Mouse (Mus musculus) left cerebral cortex, postnatal 4 days (tissue): ENCODE measurements around the gene Nr1h2. TPM values are rescaled to one million over a fixed set of nuclear protein-coding genes. Genes with fewer than 3 reads are reported as not detected.

Source experiments
- DNase-seq: peaks from one replicate; pipeline ENCODE4 v3.0.0-alpha.2; 2022
- intact Hi-C: fragments of 180-260 bp; cut with DNase I; formaldehyde crosslinking; loops from one replicate; pipeline ENCODE4 v1.15.1; 2025
- total RNA-seq, 2 experiments: library from RNA; stranded (reverse); gene quantifications; 2 replicates each; pipeline ENCODE4 v1.2.3; 2021

Gene Nr1h2
- total RNA-seq, result 10 to 100 TPM; 44.4 to 55.0 TPM

DNA sequence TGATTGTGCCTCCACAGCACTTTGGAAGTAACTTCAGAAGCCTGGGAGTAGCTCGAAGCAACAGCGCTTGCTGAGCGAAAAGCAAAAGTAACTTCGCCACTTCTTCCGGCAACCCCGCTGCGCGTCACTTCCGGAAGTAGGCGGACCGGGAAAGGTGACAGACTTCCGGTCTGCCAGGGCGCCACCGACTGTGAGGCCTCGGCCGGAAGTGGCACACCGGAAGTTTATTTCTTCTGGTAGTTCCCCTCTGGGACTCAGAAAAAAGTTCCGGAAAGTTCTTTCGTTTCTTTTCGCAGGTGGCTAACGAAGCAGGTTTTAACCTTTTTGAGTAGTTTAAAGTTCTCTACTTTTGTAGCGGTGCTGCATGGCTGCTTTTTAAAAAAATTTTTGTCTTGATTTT lies at the start of gene Nr1h2:
Gene Nr1h2 (minus strand): TSS at position 126 of the 400 bp plus-strand sequence.
- intact Hi-C loops, result no loop called here
- DNase-seq, result peak; percentile 97

DNA sequence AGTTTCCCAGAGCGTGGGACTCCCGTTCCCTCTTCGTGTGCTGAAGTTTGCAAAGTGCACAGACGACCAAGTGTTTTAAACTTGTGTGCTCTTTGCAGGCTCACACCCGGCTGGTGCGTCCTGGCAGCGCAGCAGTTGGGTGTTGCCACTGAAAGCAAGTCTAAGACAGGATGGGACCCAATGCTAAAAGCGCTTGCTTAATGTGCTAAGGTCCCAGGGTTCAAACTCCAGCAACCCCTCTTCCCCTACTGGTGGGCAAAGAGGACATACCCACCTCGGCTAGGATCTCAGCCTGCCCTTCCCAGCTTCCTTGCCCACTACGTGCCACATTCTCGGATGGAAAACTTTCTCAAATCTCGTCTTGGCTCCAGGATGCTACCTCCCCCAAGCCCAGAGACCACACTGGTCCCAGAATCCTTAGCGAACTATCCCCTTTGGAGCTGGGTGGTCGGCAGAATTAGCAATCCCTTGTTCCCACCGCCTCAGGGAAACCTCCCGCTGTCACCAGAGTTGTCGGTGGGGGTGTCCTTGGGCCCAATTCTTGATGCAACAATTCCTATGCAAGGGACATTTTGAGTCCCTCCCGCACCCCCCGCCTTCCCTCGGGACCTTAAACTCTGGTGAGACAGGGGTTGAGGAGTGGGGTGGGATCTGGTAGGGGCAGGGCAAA lies 49.6 kb upstream of the Nr1h2 start:
- DNase-seq, result no peak
- intact Hi-C loops, result no loop called here

DNA sequence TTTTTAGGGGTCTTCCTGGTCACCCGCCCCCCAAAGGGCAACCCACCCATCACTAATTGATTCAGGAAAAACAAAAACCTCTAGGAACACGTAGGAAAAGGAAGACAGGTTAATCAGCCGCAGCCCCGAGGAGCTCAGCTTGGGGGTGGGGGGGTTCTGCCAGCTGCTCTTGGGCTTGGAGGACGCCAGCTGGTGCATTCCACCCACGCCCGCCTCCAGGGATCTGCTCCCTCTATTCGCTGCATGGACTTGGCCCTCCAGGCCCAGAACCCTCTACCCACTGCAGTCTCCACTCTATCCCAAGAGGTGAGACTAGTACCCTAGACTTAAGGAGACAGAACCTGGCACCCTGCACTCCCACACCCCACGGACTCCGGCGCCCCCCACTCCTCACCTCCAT lies 48.7 kb upstream of the Nr1h2 start:
- intact Hi-C loops, result no loop called here
- peak; percentile 86 for DNase-seq

DNA sequence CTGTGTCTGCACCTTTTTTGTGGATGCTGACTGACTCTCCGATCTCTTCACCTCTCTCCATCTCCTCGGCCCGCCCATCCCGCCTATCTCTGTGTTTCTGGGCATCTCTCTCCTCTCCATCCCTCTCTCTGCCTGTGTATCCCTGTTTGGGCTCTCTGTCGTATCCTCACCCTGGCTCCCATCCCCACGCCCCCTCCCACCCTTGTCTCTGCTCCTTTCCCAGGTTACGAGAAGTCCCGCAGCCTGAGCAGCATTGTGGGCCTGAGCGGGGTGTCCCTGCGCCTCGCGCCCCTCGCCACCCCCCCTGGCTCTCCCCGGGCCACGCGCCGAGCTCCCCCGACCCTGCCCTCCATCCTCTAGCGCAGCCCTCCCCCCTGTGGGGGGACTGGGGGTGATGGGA lies 47.9 kb upstream of the Nr1h2 start:
- intact Hi-C loops, result no loop called here
- no peak for DNase-seq

DNA sequence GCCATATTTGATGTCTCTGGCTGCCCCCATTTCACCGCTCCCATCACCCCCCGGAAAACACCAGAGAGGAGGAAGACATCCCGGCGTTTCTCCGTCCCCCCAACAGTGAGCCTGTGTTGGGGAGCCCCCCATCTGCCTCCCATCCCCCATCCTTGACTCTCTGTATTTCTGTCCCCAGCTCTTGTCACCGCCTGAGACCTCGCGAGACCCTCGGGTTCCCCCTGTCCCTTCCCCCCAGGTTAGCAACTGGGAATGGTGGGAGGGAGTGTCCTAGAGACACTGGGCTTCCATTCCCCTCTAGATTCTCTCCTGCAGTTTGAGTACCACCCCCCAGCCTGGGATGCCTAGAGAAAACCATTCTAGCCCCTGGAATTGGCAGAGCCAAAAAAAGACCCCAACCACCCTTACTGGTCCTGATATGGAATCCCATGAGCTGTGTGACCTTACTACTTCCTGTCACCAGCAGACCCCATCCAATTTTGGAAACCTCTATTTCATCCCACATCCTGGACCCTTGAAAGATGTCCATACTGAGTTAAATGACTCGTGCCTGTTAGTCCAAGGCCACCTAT lies 47.0 kb upstream of the Nr1h2 start:
- DNase-seq, result no peak
- intact Hi-C loops, result no loop called here

DNA sequence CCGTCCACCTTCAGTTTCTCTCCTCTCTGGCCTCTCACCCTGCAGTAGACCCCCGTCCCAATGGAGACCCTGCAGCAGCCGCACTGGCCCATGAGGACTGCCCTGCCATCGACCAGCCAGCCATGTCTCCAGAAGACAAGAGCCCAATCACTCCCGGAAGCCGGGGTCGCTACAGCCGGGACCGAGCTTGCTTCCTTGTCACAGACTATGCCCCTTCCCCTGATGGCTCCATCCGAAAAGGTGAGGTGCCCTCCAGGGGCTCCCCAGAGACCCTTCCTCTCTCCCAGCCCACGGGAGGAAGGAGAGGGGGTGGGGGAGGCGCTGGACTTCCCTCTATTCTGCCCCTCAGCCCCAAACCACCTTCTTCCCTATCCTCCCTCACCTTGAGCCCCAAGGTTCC lies 44.6 kb upstream of the Nr1h2 start:
- intact Hi-C loops, result no loop called here
- DNase-seq, result no peak

DNA sequence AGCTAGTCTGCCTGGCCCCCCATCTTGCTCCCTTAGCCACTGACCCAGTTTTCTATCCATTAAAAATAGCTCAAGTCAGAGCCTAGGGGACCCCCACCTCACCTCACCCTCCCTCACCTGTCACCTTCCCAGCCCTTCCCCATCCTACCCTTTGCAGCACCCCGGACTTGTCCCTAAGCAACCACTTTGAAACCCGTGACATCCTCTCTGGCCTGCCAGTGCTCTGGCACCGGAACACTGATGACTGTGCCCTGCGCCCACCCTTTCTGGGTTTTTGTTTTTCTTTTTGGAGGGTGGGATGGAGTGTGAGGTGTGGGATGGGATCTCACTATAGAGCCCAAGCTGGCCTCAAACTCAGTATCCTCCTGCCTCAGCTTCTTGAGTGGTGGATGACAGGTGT lies 43.9 kb upstream of the Nr1h2 start:
- intact Hi-C loops, result no loop called here
- DNase-seq, result no peak

DNA sequence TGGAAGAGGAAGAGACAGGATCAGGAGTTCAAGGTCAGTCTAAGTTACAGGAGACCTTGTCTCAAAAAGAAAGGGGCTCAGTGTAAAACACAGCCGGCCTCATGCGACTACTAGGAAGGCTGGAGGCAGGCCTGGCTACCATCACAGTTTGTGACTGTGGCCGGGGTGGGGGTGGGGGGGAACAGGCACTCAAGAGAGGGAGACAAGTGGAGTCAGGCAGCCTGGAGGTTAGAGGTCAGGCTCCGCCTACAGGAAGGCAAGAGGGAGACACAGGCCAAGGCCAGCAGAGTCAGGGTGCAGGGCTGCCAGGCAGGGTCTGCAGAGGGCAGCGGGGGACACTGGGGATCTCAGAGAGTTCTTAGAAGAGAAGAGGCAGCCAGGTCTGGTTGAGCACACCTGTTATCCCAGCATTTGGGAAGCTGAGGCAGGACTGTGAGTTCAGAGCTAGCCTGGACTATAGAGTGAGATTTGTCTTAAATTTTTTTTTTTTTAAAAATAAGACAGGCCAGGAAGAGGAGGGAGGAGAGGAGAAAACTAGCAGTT lies 43.3 kb upstream of the Nr1h2 start:
- no peak for DNase-seq
- intact Hi-C loops, result no loop called here

DNA sequence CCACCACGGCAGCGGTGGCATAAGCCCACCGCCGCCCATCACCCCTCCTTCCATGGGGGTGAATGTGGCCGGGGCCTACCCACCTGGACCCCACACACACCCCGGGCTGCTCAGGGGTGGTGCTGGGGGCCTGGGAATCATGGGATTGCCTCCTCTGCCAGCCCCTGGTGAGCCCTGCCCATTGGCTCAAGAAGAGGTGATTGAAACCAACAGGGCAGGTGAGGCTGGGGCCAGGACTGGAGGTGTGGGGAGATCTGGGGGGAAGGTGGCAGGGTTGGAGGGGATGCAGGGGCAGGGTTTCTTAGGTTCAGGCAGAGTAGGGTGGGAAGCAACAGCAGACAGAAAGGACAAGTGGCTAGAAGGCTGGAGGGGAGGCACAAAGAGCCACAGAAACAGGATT lies 42.3 kb upstream of the Nr1h2 start:
- intact Hi-C loops, result no loop called here
- DNase-seq, result no peak

DNA sequence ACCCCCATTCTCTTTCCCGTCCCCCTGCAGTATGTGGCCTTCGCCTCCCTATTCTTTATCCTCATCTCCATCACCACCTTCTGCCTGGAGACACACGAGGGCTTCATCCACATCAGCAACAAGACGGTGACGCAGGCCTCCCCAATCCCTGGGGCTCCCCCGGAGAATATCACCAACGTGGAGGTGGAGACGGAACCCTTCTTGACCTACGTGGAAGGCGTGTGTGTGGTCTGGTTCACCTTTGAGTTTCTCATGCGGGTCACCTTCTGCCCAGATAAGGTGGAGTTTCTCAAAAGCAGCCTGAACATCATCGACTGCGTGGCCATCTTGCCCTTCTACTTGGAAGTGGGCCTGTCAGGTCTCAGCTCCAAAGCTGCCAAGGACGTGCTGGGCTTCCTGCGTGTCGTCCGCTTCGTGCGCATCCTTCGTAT lies 41.4 kb upstream of the Nr1h2 start:
- no peak for DNase-seq
- intact Hi-C loops, result no loop called here

DNA sequence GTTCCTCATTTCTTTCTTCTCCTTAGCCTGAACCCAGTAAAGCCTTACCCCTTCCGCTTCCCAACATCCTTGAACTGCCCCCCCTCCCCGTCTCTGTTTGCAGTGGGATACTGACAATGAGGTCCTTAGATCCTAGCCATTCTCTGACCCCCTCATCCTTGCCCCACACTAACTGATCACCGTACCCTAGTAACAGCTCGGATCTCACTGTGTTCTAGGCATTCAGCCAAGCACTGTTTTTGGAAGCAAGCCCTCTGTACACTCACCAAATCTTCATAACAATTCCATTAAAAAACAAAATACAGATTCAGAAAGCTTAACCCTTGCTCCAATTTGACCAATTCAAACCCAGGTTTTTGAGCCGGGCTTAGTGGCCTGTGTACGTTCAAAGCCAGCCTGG lies 40.5 kb upstream of the Nr1h2 start:
- intact Hi-C loops, result no loop called here
- peak; percentile 75 for DNase-seq

DNA sequence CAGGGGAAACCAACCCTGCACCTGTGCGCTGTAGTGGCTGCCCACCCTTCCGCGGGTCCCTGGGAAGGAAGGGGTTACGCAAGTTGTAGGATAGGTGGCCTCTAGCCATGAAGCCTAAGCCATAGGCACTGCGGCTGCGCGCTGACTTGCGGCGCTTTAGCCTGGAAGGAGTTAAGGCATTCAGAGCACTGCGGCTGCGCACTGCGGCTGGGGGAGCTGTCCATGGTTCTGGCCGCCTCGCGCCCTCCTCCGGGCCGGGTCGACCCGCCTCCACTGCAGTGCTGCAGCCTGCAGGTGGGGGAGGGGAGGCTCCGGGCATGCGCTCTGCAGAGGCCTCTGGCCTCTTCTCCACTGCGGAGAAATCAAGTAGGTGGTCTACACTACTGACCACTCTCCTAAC lies 40.0 kb upstream of the Nr1h2 start:
- peak; percentile 98 for DNase-seq
- intact Hi-C loops, result no loop called here

DNA sequence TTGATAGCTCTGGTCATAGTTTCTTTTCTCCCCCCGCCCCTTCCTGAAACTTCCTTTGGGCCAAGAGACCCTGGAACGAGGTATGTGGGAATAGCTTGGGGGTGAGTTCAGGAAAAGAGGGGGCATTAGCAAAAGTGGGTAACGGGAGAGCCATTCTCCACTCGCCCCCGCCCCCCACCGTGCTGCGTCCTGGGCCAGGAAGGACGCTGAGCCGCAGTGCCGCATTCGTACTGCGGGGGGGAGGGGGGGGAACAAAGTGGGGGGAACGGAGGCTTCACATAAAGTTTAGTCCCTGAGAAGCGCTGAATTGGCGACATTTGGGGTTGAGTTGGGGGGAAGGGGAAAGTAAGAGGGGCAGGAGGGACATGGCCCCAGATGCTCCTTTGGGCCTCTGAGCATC lies 39.3 kb upstream of the Nr1h2 start:
- intact Hi-C loops, result no loop called here
- DNase-seq, result no peak

DNA sequence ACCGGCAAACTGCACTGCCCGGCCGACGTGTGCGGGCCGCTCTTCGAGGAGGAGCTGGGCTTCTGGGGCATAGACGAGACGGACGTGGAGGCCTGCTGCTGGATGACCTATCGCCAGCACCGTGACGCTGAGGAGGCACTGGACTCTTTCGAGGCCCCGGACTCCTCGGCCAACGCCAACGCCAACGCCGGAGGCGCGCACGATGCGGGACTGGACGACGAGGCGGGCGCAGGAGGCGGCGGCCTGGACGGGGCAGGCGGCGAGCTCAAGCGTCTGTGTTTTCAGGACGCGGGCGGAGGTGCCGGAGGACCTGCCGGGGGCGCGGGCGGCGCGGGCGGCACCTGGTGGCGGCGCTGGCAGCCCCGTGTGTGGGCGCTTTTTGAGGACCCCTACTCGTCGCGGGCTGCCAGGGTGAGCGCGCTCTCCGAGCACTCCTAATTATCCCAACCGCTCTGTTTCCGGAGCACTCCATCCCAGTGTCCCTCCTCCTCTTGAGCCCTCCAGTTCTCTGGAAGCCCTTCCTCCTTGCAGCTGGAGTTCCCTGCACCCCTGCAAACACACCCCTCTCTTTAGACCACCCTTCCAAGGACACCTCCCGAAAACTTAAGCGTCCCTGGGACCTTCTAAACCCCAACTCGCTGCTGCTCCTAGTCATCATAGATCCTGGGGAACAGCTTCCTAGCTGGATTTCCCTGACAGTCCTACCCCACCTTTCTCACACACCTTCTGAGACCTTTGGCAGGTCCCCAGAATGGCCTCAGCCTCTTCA lies 37.8 kb upstream of the Nr1h2 start:
- intact Hi-C loops, result no loop called here
- no peak for DNase-seq

DNA sequence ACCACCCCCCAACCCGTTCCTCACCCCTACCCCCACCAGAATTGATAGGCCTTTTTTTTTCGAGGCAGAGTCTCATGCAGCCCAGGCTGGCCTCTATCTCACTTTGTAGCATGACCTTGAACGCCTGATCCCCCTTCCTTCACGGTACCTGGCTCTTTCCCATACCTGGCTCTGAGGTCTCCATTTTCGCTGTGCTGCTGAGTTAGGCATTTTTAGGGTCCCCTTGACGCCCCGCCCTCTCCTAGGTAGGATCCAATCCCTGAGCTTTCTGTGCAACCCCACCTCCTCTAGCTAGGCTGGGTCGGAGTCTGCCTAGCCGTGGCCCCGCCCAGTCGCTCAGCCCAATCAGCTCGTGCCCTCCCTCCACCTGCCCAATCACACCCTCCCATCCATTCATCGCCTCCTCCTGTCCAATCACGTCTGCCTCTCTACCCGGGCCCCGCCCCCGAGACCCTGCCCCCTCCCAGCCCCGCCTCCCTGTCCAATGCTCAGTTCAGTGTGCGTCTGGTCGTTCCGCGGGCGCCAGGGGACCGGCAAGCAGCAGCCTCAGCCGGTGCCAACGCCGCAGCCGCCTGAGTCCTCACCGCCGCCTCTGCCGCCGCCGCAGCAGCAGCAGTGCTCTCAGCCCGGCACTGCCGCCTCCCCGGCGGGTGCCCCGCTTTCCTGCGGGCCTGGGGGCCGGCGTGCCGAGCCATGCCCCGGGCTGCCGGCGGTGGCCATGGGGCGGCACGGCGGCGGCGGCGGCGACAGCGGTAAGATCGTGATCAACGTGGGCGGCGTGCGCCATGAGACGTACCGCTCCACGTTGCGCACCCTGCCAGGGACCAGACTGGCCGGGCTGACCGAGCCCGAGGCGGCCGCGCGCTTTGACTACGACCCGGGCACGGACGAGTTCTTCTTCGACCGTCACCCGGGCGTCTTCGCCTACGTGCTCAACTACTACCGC lies 36.9 kb upstream of the Nr1h2 start, which contains the start of gene Kcnc3:
Gene Kcnc3 (plus strand): TSS at position 263 of the 946 bp plus-strand sequence.
- intact Hi-C loops, result no loop called here
- peak; percentile 97 for DNase-seq

DNA sequence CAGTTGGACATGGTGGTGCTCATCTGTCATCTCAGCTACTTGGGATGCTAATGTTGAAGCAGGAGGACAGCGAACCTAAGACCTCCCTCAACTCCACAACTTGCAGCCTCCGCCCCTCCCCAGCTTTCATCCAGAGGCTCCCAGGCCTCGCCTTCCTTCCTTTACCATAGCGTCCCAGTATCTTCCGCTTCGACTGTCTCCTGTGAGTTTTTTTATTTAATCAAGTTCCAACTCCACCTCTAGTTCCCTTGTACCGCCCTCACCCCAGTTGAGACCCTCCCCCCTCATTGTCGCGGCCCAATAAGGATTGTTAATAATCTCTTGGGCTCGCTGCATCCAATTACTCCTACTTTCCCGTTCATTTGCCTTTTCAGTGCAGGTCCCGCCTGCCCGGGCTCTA lies 36.2 kb upstream of the Nr1h2 start:
- peak; percentile 42 for DNase-seq
- intact Hi-C loops, result no loop called here

DNA sequence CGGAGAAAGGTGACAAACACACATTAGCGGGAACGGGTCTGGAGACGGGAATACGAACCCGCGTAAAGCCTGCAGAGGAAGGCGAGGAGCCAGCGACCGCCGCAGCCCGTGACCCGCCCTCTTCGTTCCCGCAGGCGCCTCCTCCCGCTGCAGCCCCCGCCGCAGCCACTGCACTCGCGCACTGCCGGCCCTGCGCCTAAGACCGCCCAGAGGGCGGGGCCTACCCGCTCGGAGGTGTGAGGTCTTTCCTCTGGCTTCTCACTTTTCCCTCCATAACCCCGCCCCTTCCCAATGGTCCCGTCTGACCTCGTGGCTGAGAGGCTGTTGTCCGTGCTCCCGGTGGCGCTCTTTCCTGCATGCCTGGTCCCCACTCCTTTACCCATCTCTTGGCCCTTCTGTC lies 35.4 kb upstream of the Nr1h2 start:
- DNase-seq, result peak; percentile 88
- intact Hi-C loops, result no loop called here

DNA sequence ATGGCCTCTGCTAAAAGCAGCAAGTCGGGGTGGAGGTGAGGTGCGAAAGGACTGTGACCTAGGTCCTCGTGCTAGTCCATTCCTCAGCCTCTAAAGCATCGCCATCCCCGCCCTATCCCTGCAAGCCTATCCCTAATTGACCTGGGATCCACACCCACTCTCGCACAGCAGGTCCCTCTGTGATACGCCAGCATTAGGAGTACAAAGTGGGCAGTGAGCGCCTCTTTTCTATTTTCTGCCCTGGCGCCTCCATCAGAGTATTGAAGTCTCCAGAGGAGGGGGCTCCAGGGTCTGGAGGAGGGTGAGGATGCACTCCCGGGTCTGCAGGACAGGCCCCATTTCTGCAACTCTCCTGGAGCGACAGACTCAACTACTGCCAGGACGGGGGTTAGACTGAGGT lies 34.6 kb upstream of the Nr1h2 start:
- intact Hi-C loops, result no loop called here
- no peak for DNase-seq

DNA sequence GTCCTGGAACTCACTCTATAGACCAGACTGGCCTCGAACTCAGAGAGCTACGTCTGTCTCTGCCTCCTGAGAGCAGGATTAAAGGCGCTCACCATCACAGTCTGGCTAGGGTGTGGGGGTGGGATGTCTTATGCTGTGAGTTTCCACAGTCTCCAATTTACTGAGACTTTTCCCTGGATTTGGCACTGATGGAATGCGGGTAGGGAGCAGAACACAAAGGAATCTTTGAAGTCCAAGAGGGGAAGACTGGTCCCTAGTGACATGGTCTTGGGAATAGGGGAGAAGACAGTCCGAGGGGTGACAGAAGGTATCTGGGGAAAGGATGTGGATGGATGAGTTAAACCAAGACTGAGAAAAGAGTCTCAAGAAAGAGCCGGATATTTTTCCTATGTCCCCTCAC lies 33.9 kb upstream of the Nr1h2 start:
- no peak for DNase-seq
- intact Hi-C loops, result no loop called here

DNA sequence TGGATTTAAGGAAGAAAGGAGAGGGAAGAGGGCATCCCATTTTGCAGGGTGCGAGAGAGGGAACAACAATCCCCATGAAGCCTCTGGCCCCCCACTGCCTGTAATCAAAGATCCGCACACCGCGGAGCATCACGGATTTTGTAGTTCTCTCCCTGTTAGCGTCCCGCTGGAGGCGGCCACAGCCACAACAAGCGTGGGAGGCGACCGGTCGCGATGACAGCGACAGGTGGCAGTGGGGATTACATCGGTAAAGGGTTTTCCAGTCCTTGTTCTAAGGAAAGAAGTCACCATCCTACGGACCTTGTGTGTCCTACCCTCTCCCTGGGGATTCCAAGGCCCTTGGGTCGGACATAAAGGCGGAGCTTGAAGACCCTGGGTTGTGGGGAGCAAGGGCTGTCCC lies 33.2 kb upstream of the Nr1h2 start:
- peak; percentile 83 for DNase-seq
- intact Hi-C loops, result no loop called here

DNA sequence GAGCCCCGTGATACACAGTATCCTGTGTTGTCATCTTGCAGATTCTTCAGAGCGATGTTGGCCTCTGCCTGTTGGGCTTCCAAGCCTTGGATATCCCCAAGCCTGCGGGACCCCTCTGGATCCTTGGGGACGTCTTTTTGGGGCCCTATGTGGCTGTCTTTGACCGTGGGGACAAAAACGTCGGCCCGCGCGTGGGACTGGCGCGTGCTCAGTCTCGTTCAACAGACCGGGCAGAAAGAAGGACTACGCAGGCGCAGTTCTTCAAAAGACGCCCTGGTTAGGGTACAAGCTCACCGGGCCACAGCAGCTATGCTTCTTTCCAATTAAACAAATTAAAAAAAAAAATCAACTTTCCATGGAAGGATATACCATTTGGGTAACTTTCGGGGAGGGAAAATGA lies 32.8 kb upstream of the Nr1h2 start:
- peak; percentile 51 for DNase-seq
- intact Hi-C loops, result no loop called here
